Mouse (Mus musculus) limb, embryonic 14.5 days (tissue): ENCODE data around the gene Gja10. TPM values are rescaled to one million over a fixed set of nuclear protein-coding genes. Genes with fewer than 3 reads are reported as not detected.

ENCODE experiments used
- ATAC-seq: fragments of 200-750 bp; cut with Nextera tagmentation; 2 replicates; pipeline ENCODE4 v1.8.0; 2017; ENCODE audit warnings: low read depth, moderate number of reproducible peaks, moderate TSS enrichment; ENCODE audit not compliant: low FRiP score
- DNase-seq: peaks from one replicate; pipeline ENCODE4 v3.0.0-alpha.2; 2015; ENCODE audit warnings: low spot score
- H3K27ac ChIP-seq: fragments of 300-500 bp; sonication (generic); replicated peaks from 2 replicates; pipeline ENCODE4 v1.5.1; 2014; ENCODE audit warnings: low read depth, mild to moderate bottlenecking, low read length, moderate library complexity, mixed read lengths
- H3K27me3 ChIP-seq: fragments of 300-500 bp; sonication (generic); 2 replicates; pipeline ENCODE4 v1.6.1; 2014; ENCODE audit warnings: low read length, mixed read lengths; ENCODE audit not compliant: control insufficient read depth, insufficient read depth
- H3K36me3 ChIP-seq: fragments of 300-500 bp; sonication (generic); 2 replicates; pipeline ENCODE4 v1.6.1; 2014; ENCODE audit warnings: mild to moderate bottlenecking, low read length, moderate library complexity, mixed read lengths; ENCODE audit not compliant: control insufficient read depth, insufficient read depth
- H3K4me1 ChIP-seq: fragments of 300-500 bp; sonication (generic); 2 replicates; pipeline ENCODE4 v1.6.1; 2014; ENCODE audit warnings: antibody characterized with exemption, low read length, mixed read lengths; ENCODE audit not compliant: control insufficient read depth, insufficient read depth
- H3K4me2 ChIP-seq: fragments of 300-500 bp; sonication (generic); replicated peaks from 2 replicates; pipeline ENCODE4 v1.6.1; 2014; ENCODE audit warnings: low read depth, mild to moderate bottlenecking, low read length, moderate library complexity; ENCODE audit not compliant: severe bottlenecking
- H3K4me3 ChIP-seq: fragments of 300-500 bp; sonication (generic); replicated peaks from 2 replicates; pipeline ENCODE4 v1.5.1; 2014; ENCODE audit warnings: low read length
- H3K9ac ChIP-seq: fragments of 300-500 bp; sonication (generic); 2 replicates; pipeline ENCODE4 v1.6.1; 2014; ENCODE audit warnings: mild to moderate bottlenecking, low read depth, low read length, moderate library complexity; ENCODE audit not compliant: severe bottlenecking
- H3K9me3 ChIP-seq: fragments of 300-500 bp; sonication (generic); 2 replicates; pipeline ENCODE4 v1.6.1; 2016; ENCODE audit warnings: low read length; ENCODE audit not compliant: control insufficient read depth
- POLR2A ChIP-seq: fragments of 200-500 bp; IDR thresholded peaks from 2 replicates; pipeline ENCODE4 v1.8.0; 2012; ENCODE audit warnings: inconsistent platforms, mild to moderate bottlenecking, moderate library complexity, borderline replicate concordance; ENCODE audit not compliant: insufficient read depth, insufficient read length; ENCODE audit errors: extremely low read depth
- WGBS: fragments of 180-500 bp; shearing (Covaris S2); extraction: QIAGEN DNeasy Blood & Tissue Kit; methylation state at CpG from one replicate; pipeline ENCODE4 v1.1.7; 2014; 5-methylcytosine and 5-hydroxymethylcytosine counted together
- polyA plus RNA-seq, 2 experiments: library from polyadenylated mRNA; depleted of rRNA in 1 of 2; stranded (reverse) in 1 of 2; unstranded in 1 of 2; fragments of >200 nt; fragmentation: Nextera tagmentation in 1 of 2; extraction: Ambion mirVana in 1 of 2; gene quantifications; 2 replicates each; pipeline versions ENCODE4 v1.2.1 to v1.2.3; 2012 to 2014

Gene Gja10
- polyA plus RNA-seq, 2 experiments = not detected

- no peak for TF ChIP-seq POLR2A
- Histone ChIP-seq H3K9ac (no peak overlapping the region), H3K27ac (no peak overlapping the region), H3K4me3 (no peak overlapping the region), H3K4me1 (no peaks in the 10 kb centered on the region), H3K36me3 (peaks cover 22% of the 10 kb centered on the region), H3K4me2 (no peak overlapping the region), H3K9me3 (no peaks in the 10 kb centered on the region), H3K27me3 (no peaks in the 10 kb centered on the region)
- ATAC-seq (no peak), DNase-seq (no peak)
- 67% methylated on average over 12 of the region's 12 CpGs for WGBS
Observed at GRCm38 (mm10) chr4:32561555-32562095, 40.9 kb downstream of the Gja10 start.

GRCm38 (mm10) chr4:32560724-32561554 is 41.6 kb downstream of the Gja10 start:
- ATAC-seq (no peak), DNase-seq (no peak)
- TF ChIP-seq POLR2A = no peak
- Histone ChIP-seq H3K36me3 (peaks cover 22% of the 10 kb centered on the region), H3K9me3 (no peaks in the 10 kb centered on the region), H3K4me2 (no peak overlapping the region), H3K4me1 (no peaks in the 10 kb centered on the region), H3K4me3 (no peak overlapping the region), H3K27ac (no peak overlapping the region), H3K9ac (no peak overlapping the region), H3K27me3 (no peaks in the 10 kb centered on the region)
- WGBS = 57% methylated on average over 8 of the region's 8 CpGs

GRCm38 (mm10) chr4:32560246-32560645 is 42.3 kb downstream of the Gja10 start:
- H3K4me2 ChIP-seq = no peak overlapping the region
- H3K27me3 ChIP-seq = no peaks in the 10 kb centered on the region
- H3K9me3 ChIP-seq = no peaks in the 10 kb centered on the region
- 16% methylated on average over 6 of the region's 6 CpGs for WGBS
- H3K36me3 ChIP-seq = peaks cover 22% of the 10 kb centered on the region
- no peaks in the 10 kb centered on the region for H3K4me1 ChIP-seq
- no peak overlapping the region for H3K27ac ChIP-seq
- DNase-seq (no peak), ATAC-seq (no peak)
- H3K9ac ChIP-seq = no peak overlapping the region
- no peak for TF ChIP-seq POLR2A
- H3K4me3 ChIP-seq = no peak overlapping the region

GRCm38 (mm10) chr4:32555506-32555905 is 47.1 kb downstream of the Gja10 start:
- Histone ChIP-seq H3K9ac (no peak overlapping the region), H3K27ac (no peak overlapping the region), H3K4me1 (no peaks in the 10 kb centered on the region), H3K4me2 (no peak overlapping the region), H3K4me3 (no peak overlapping the region), H3K27me3 (no peaks in the 10 kb centered on the region), H3K9me3 (no peaks in the 10 kb centered on the region), H3K36me3 (no peaks in the 10 kb centered on the region)
- ATAC-seq = no peak
- DNase-seq = no peak
- TF ChIP-seq POLR2A = no peak
- WGBS = 84% methylated on average over 7 of the region's 7 CpGs

GRCm38 (mm10) chr4:32551337-32551736 is 51.2 kb downstream of the Gja10 start:
- H3K9me3 ChIP-seq = no peaks in the 10 kb centered on the region
- DNase-seq = no peak
- no peak overlapping the region for H3K4me3 ChIP-seq
- H3K27me3 ChIP-seq = no peaks in the 10 kb centered on the region
- H3K9ac ChIP-seq = no peak overlapping the region
- H3K4me2 ChIP-seq = no peak overlapping the region
- H3K4me1 ChIP-seq = no peaks in the 10 kb centered on the region
- no peaks in the 10 kb centered on the region for H3K36me3 ChIP-seq
- ATAC-seq = no peak
- TF ChIP-seq POLR2A = no peak
- WGBS = 52% methylated on average over 4 of the region's 4 CpGs
- H3K27ac ChIP-seq = no peak overlapping the region
